Mouse (Mus musculus) lung, postnatal 0 days (tissue): ENCODE results near the gene Nyap1. TPM values are rescaled to one million over a fixed set of nuclear protein-coding genes. Genes with fewer than 3 reads are reported as not detected.

ENCODE experiments used
- ATAC-seq: fragments of 200-750 bp; cut with Nextera tagmentation; 2 replicates; pipeline ENCODE4 v1.8.0; 2017; ENCODE audit warnings: moderate library complexity
- DNase-seq: peaks from one replicate; pipeline ENCODE4 v3.0.0-alpha.2; 2016; ENCODE audit warnings: low spot score
- H3K27ac ChIP-seq: fragments of 300-500 bp; sonication (generic); 2 replicates; pipeline ENCODE4 v1.5.1; 2014; ENCODE audit warnings: antibody characterized with exemption, mild to moderate bottlenecking, low read length, mixed read lengths
- H3K27me3 ChIP-seq: fragments of 300-500 bp; sonication (generic); replicated peaks from 2 replicates; pipeline ENCODE4 v1.6.1; 2014; ENCODE audit warnings: low read length, mixed read lengths; ENCODE audit not compliant: insufficient read depth
- H3K36me3 ChIP-seq: fragments of 300-500 bp; sonication (generic); 2 replicates; pipeline ENCODE4 v1.6.1; 2014; ENCODE audit warnings: low read length, mixed read lengths; ENCODE audit not compliant: insufficient read depth
- H3K4me1 ChIP-seq: fragments of 300-500 bp; sonication (generic); 2 replicates; pipeline ENCODE4 v1.6.1; 2014; ENCODE audit warnings: antibody characterized with exemption, low read depth, low read length, mixed read lengths; ENCODE audit not compliant: insufficient read depth
- H3K4me2 ChIP-seq: fragments of 300-500 bp; sonication (generic); replicated peaks from 2 replicates; pipeline ENCODE4 v1.6.1; 2014; ENCODE audit warnings: low read depth, mild to moderate bottlenecking, low read length, moderate library complexity, mixed read lengths
- H3K4me3 ChIP-seq: fragments of 300-500 bp; sonication (generic); 2 replicates; pipeline ENCODE4 v1.5.1; 2014; ENCODE audit warnings: low read depth, low read length
- H3K9ac ChIP-seq: fragments of 300-500 bp; sonication (generic); replicated peaks from 2 replicates; pipeline ENCODE4 v1.6.1; 2014; ENCODE audit warnings: low read depth, mild to moderate bottlenecking
- H3K9me3 ChIP-seq: fragments of 300-500 bp; sonication (generic); 2 replicates; pipeline ENCODE4 v1.6.1; 2016; ENCODE audit warnings: low read length, mixed read lengths
- CTCF ChIP-seq: IDR thresholded peaks from 2 replicates; pipeline ENCODE4 v1.5.1; 2016; ENCODE audit warnings: antibody characterized with exemption, mild to moderate bottlenecking
- EP300 ChIP-seq: IDR thresholded peaks from 2 replicates; pipeline ENCODE4 v1.6.1; 2016; ENCODE audit warnings: antibody characterized with exemption, mild to moderate bottlenecking, control low read depth
- WGBS: fragments of 180-500 bp; shearing (Covaris S2); extraction: QIAGEN DNeasy Blood & Tissue Kit; methylation state at CpG from one replicate; pipeline ENCODE4 v1.1.7; 2014; 5-methylcytosine and 5-hydroxymethylcytosine counted together
- polyA plus RNA-seq: library from polyadenylated mRNA; unstranded; fragments of >200 nt; fragmentation: Nextera tagmentation; extraction: Ambion mirVana; gene quantifications from 2 replicates; pipeline ENCODE4 v1.2.1, GENCODE M21; 2015

Gene Nyap1
- polyA plus RNA-seq = 0.51 and 0.65 TPM in 2 replicates

DNA sequence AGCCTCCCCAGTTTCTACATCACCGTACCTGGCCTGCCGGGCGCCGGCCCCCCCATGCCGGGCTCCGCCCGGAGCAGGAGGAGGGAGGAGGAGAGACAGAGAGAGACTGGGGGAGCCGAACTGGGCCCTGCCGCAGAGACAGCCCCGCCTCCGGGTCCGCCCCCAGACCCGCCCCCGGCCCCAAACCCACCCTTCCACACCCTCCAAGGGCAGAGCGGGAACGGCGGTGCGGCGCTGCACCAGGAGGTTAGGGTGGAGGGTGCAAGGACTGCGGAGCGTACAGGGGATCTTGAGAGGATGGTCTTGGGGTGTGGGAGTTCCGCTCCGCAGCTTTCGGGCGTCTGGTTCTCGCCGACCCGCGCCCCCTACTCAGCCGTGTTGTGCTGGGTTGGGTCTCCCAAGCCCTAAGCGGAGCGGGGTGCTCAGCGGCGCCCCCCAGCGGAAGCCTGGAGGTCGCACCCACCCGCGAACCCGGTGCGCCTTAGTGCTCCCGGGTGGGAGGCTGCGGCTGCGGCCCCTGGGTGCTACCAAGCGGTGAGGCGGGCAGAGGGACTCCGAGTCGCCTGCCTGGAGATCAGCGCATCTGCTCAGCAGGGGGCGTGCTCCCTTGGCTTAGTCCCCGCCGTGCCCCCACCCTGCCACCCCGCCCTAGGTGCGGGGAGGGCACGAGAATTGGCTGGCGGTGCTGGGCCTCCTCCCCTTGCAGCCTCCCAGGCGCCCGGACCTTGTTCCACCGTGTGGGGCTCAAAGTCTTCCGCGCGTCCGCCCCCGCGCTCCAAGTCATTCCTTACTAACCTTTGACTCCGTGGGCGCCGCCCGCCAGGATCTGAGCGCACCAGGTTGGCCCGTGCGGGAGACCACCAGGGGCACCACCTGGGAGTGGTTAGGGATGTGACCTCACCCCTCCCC is at the start of gene Nyap1:
Gene Nyap1, minus strand, starts transcription at position 585 of the 909 bp plus-strand sequence.
- Histone ChIP-seq H3K4me2 (peak within 1 kb of the TSS; percentile 94), H3K4me1 (no peaks in the 10 kb centered on the region), H3K27me3 (no peaks in the 10 kb centered on the region), H3K27ac (no peak within 1 kb of the TSS), H3K9me3 (no peaks in the 10 kb centered on the region), H3K4me3 (peak within 1 kb of the TSS; percentile 57), H3K9ac (peak within 1 kb of the TSS; percentile 34), H3K36me3 (no peaks in the 10 kb centered on the region)
- peak; percentile 82 for TF ChIP-seq CTCF
- TF ChIP-seq EP300 = no peak
- DNase-seq = peak; percentile 84
- under 1% methylated on average over 42 of the region's 71 CpGs for WGBS
- ATAC-seq = peak; percentile 82

DNA sequence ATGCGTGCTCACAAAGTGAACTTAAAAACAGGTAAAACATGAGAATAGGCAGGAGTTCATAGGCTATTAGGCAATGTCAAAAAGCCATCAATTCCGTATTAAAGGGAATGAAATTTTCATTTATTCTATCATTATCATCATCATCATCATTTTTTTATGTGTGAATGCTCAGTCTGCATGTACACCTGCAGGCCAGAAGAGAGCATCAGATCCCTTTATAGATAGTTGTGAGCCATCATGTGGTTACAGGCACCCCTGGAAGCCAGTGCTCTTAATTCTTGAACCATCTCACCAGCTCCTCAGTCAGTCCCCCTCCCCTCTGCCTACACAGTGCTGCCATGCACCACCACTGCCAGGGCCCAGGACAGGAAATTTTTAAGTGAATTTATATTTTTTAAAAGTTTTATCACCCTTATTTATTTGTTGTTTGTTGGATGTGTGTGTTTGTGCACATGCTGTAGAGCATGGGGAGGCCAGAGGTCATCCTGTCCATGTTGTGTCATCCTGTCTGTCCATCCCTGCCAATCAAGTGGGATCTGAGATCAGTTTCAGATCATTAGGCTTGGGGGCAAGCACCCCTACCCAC is 47.6 kb upstream of the Nyap1 start:
- Histone ChIP-seq H3K4me1 (peaks cover 16% of the 10 kb centered on the region), H3K36me3 (no peaks in the 10 kb centered on the region), H3K9ac (no peak overlapping the region), H3K4me2 (no peak overlapping the region), H3K4me3 (no peak overlapping the region), H3K9me3 (no peaks in the 10 kb centered on the region), H3K27me3 (no peaks in the 10 kb centered on the region), H3K27ac (no peak overlapping the region)
- ATAC-seq (no peak), DNase-seq (no peak)
- TF ChIP-seq CTCF = no peak
- no peak for TF ChIP-seq EP300
- WGBS = 93% methylated on average over 2 of the region's 2 CpGs

DNA sequence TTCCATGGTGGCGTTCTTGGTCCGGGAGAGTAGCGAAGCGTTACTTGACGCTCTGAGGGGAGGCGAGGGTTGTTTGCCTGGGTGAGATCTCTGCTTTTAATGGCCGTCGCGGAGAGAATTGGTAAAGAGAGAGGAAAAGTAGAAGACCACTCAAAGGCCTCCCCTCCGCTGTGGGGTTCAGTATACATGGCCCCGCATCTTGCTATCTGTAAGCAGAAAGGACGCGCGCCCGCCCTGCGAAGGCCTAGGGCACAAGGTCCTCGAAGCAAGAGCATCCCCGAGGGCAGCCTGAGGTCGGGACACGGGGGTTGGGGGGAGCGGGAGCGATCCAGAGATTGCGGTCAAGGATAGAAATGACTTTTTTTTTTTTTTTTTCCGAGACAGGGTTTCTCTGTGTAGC is 46.8 kb upstream of the Nyap1 start:
- Histone ChIP-seq H3K27me3 (no peaks in the 10 kb centered on the region), H3K27ac (no peak overlapping the region), H3K4me3 (peak overlapping the region; percentile 51; the same call in 1 of the 2 replicates), H3K4me1 (peaks cover 25% of the 10 kb centered on the region), H3K4me2 (peak overlapping the region; percentile 85), H3K36me3 (no peaks in the 10 kb centered on the region; the same call in 1 of the 2 replicates), H3K9ac (no peak overlapping the region), H3K9me3 (no peaks in the 10 kb centered on the region)
- TF ChIP-seq EP300 (no peak), CTCF (no peak)
- ATAC-seq (no peak), DNase-seq (no peak)
- 70% methylated on average over 24 of the region's 24 CpGs for WGBS

DNA sequence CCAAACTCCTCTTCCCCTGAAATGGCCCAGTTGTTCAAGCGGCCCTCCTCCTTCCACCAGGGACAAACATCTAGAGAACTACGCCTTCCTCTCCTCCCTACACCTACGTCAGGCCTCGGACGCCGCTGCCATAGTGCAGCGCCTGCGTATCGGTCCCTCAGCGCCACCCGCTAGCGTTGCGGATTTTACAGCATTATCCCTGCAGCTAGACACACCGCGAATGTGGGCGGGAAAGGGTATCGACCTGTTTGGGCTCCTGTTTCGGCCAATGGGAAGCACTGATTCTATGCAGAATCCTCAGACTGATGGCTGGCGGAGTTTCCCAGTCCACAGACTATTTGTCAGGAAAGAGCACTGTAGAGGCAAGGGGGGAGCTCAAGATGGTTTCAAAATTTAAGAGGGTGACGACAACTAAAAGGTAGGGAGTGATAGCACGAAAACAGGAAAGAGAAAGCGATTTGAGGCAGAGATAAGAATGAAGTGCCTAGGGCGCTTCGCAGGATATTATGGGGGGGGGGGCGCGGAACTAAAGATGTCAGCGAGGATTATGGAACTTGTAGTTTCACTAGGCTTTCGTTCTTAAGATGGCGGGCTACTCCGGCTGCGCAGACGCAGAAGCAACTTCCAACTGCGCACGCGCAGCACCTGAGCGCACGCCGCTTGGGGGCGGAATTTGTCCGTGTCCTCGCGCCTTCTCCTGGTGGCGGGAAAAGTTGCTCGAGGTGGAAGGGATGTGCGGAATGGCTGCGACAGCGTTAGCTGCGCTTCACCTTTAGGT is 45.9 kb upstream of the Nyap1 start, which contains the start of the genes Mepce and Zcwpw1:
Gene Mepce, minus strand, starts transcription at position 505 of the 778 bp plus-strand sequence.
Gene Zcwpw1, plus strand, starts transcription at position 648 of the 778 bp plus-strand sequence.
- H3K4me2 ChIP-seq = peak within 1 kb of the TSS; percentile 85
- WGBS = under 1% methylated on average over 48 of the region's 48 CpGs
- TF ChIP-seq CTCF (peak; percentile 94), EP300 (peak; percentile 56; the same call in 1 of the 2 replicates)
- DNase-seq (peak; percentile 97), ATAC-seq (peak; percentile 69)
- H3K4me1 ChIP-seq = peaks cover 26% of the 10 kb centered on the region
- no peaks in the 10 kb centered on the region for H3K9me3 ChIP-seq
- no peaks in the 10 kb centered on the region; the same call in none of the 2 replicates for H3K36me3 ChIP-seq
- peak within 1 kb of the TSS; percentile 63 for H3K4me3 ChIP-seq
- no peaks in the 10 kb centered on the region for H3K27me3 ChIP-seq
- peak within 1 kb of the TSS; percentile 80 for H3K9ac ChIP-seq
- H3K27ac ChIP-seq = peak within 1 kb of the TSS; percentile 99

DNA sequence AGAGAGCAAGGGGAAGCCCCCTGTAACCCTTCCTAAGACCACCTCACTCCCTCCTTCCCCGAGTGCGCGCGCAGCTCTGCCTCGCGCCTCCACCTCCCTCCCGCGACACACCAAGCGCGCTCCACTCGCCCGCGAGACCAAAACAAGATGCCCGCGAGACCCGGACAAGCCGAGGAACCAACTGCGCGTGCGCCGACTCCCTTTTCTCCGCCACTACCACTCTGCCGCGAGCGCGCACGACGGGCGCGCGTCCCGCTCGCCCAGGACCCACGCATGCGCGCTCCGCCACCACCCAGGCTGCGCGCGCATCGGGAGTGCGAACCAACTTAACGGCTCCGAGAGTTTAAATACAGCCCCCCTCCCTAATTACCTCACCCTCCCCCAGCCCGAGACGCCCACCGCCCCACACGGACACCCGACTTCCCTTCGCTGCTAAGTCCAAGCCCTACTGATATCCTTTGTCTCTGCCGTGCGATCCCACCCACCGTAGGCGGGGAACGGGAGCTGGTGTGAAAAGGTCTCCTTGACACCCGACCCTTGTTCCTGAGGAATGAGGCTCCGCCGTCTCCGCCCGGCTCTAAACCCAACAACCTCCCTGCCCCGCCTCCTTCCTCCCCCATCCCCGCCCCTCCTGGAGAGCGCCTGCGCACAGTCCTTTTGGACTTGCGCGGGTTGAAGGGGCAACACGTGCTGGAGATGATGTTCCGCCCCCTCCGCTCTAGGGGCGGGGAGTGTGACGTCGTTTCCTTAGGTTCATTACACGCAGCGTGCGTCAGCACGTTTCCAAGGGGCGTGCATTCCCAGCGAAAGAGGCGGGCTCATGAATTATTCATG is 44.9 kb upstream of the Nyap1 start:
- under 1% methylated on average over 77 of the region's 79 CpGs for WGBS
- TF ChIP-seq EP300 = no peak
- TF ChIP-seq CTCF = no peak
- peak overlapping the region; percentile 63 for H3K4me3 ChIP-seq
- H3K4me2 ChIP-seq = peak overlapping the region; percentile 85
- H3K36me3 ChIP-seq = peaks cover 7% of the 10 kb centered on the region
- H3K4me1 ChIP-seq = peaks cover 26% of the 10 kb centered on the region
- ATAC-seq (peak; percentile 90), DNase-seq (peak; percentile 99)
- H3K27ac ChIP-seq = peak overlapping the region; percentile 99
- no peaks in the 10 kb centered on the region for H3K9me3 ChIP-seq
- H3K27me3 ChIP-seq = no peaks in the 10 kb centered on the region
- peak overlapping the region; percentile 80 for H3K9ac ChIP-seq
